In the genomic region with DNA sequence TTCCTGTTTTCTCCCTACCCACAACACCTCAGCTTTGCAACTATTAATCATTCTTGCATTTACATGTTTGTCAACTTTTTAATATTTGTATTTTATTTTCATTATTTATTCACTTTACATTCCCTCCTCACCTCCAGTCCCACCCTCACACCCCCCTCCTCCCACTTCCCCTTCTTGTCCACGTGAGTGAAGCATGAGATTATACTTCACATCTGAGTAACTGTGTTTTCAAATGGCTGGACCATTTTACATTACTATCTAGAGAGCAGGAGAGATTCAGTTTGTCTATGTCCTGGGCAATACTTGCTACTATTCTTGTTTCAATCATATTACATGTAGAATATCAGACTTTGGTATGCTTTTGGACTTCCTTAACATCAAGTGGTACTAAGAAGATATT, we compare ENCODE assay signal across 28 mouse cellular contexts.
"Had no signal": no experiment of that assay in that cellular context is flagged by ENCODE, and none has a peak within 500 bp of the region (broad histone marks: within the 10 kb centered on the region; RNA-seq: fewer than 3 reads in every experiment).

No protein-coding gene starts in this region.

- H3K4me2 ChIP-seq: embryonic facial prominence, embryonic 12.5 days; embryonic facial prominence, embryonic 13.5 days; embryonic facial prominence, embryonic 15.5 days; forebrain, embryonic 12.5 days; forebrain, embryonic 13.5 days; forebrain, embryonic 15.5 days had no signal

- H3K27ac ChIP-seq: embryonic facial prominence, embryonic 10.5 days; embryonic facial prominence, embryonic 12.5 days; embryonic facial prominence, embryonic 13.5 days; embryonic facial prominence, embryonic 15.5 days; forebrain, embryonic 10.5 days; forebrain, embryonic 12.5 days; forebrain, embryonic 13.5 days; forebrain, embryonic 15.5 days; gastrocnemius, adult 2 months; heart, adult 2 months; heart, embryonic 10.5 days had no signal

- H3K4me1 ChIP-seq: embryonic facial prominence, embryonic 10.5 days; embryonic facial prominence, embryonic 12.5 days; embryonic facial prominence, embryonic 13.5 days; embryonic facial prominence, embryonic 15.5 days; forebrain, embryonic 10.5 days; forebrain, embryonic 12.5 days; forebrain, embryonic 13.5 days; forebrain, embryonic 15.5 days; heart, embryonic 10.5 days had no signal

- H3K36me3 ChIP-seq: embryonic facial prominence, embryonic 12.5 days; embryonic facial prominence, embryonic 13.5 days; embryonic facial prominence, embryonic 15.5 days; forebrain, embryonic 12.5 days; heart, embryonic 10.5 days had no signal

- ATAC-seq: forebrain, embryonic 13.5 days; forebrain, embryonic 14.5 days; forebrain, embryonic 15.5 days; forebrain, embryonic 16.5 days; forebrain, postnatal 0 days had no signal

- DNase-seq: cerebellum, adult 9-10 months; cerebellum, adult 9-11 months; cerebellum, postnatal 10 days; cerebellum, postnatal 14 days; cerebellum, postnatal 25 days; cerebellum, postnatal 36 days; embryo, embryonic 11 days; forebrain, postnatal 0 days; gastrocnemius, adult 2 months; gastrocnemius, postnatal 10 days; gastrocnemius, postnatal 14 days; gastrocnemius, postnatal 25 days; gastrocnemius, postnatal 36 days; heart, adult 11 months; heart, adult 18-20 months; heart, adult 2 months had no signal

- H3K27me3 ChIP-seq: embryonic facial prominence, embryonic 12.5 days; embryonic facial prominence, embryonic 13.5 days; embryonic facial prominence, embryonic 15.5 days; forebrain, embryonic 12.5 days; forebrain, embryonic 13.5 days; forebrain, embryonic 15.5 days had no signal

- H3K9ac ChIP-seq: embryonic facial prominence, embryonic 12.5 days; embryonic facial prominence, embryonic 13.5 days; embryonic facial prominence, embryonic 15.5 days; forebrain, embryonic 12.5 days; forebrain, embryonic 13.5 days; forebrain, embryonic 15.5 days; forebrain, postnatal 0 days had no signal

- H3K4me3 ChIP-seq: embryonic facial prominence, embryonic 10.5 days; embryonic facial prominence, embryonic 12.5 days; embryonic facial prominence, embryonic 13.5 days; embryonic facial prominence, embryonic 15.5 days; erythroblast, embryonic 14.5 days; forebrain, embryonic 10.5 days; forebrain, embryonic 12.5 days; forebrain, embryonic 13.5 days; forebrain, embryonic 15.5 days; gastrocnemius, adult 2 months; heart, adult 2 months; heart, embryonic 10.5 days had no signal

- H3K9me3 ChIP-seq: embryonic facial prominence, embryonic 10.5 days; embryonic facial prominence, embryonic 12.5 days; embryonic facial prominence, embryonic 13.5 days; embryonic facial prominence, embryonic 15.5 days; forebrain, embryonic 10.5 days; forebrain, embryonic 12.5 days; forebrain, embryonic 13.5 days; forebrain, embryonic 15.5 days; heart, embryonic 10.5 days had no signal
